Mouse (Mus musculus) myocyte (in vitro differentiated cells): ENCODE measurements around the gene 4930404N11Rik.

ENCODE experiments used
- CEBPB ChIP-seq: IDR thresholded peaks from 2 replicates; pipeline ENCODE4 v1.6.1; 2011; ENCODE audit warnings: mild to moderate bottlenecking, moderate library complexity; ENCODE audit not compliant: poor library complexity, insufficient read depth, severe bottlenecking
- E2F4 ChIP-seq: IDR thresholded peaks from one replicate; pipeline ENCODE4 v1.6.1; 2011; ENCODE audit warnings: mild to moderate bottlenecking, control low read depth, moderate library complexity; ENCODE audit not compliant: insufficient read depth
- MAX ChIP-seq: IDR thresholded peaks from one replicate; pipeline ENCODE4 v1.6.1; 2011; ENCODE audit warnings: low read depth, mild to moderate bottlenecking, control low read depth
- POLR2A ChIP-seq: IDR thresholded peaks from one replicate; pipeline ENCODE4 v1.6.1; 2011; ENCODE audit warnings: low read depth, mild to moderate bottlenecking, control low read depth, moderate library complexity; ENCODE audit not compliant: insufficient read length
- POLR2AphosphoS2 ChIP-seq: IDR thresholded peaks from one replicate; pipeline ENCODE4 v1.6.1; 2011; ENCODE audit warnings: low read depth, control low read depth; ENCODE audit not compliant: insufficient read length
- TCF12 ChIP-seq: IDR thresholded peaks from one replicate; pipeline ENCODE4 v1.6.1; 2011; ENCODE audit warnings: mild to moderate bottlenecking, control low read depth; ENCODE audit not compliant: poor library complexity, insufficient read depth, severe bottlenecking
- USF1 ChIP-seq: IDR thresholded peaks from one replicate; pipeline ENCODE4 v1.6.1; 2011; ENCODE audit warnings: low read depth, mild to moderate bottlenecking, control low read depth, moderate library complexity

DNA sequence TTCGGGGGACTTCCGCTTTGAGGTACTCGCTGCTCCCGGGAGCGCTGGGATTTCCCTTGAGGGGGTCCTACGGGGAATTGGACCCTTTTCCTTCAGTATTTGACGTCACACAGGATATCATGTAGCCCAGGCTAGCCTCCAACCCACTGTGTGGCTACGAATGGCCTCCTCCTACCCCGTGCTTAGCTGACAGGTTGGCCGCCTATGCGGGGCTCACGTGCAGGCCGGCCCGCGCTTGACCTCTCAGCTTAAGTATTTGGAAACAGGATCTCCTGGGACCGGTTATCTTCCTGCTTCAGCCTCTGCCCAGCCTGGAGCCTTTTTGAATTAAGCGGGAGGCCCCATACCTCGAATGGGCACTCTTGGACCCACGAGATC lies 19.0 kb upstream of the 4930404N11Rik start:
- TF ChIP-seq TCF12: no peak
- no peak for TF ChIP-seq MAX
- TF ChIP-seq POLR2A: no peak
- TF ChIP-seq USF1: no peak
- peak; percentile 14 for TF ChIP-seq POLR2AphosphoS2
- TF ChIP-seq E2F4: no peak
- TF ChIP-seq CEBPB: no peak
